Mouse (Mus musculus) MEL (cell line): ENCODE measurements around the gene Hacd2. TPM values are rescaled to one million over a fixed set of nuclear protein-coding genes. Genes with fewer than 3 reads are reported as not detected.

Source experiments
- DNase-seq: peaks from one replicate; pipeline ENCODE4 v3.0.0; 2011; ENCODE audit warnings: low read depth, low spot score
- H3K27ac ChIP-seq: 2 replicates; pipeline ENCODE4 v1.5.1; 2012; ENCODE audit warnings: low read depth, mild to moderate bottlenecking, control low read depth, low read length, moderate library complexity; ENCODE audit not compliant: control insufficient read depth
- H3K27me3 ChIP-seq, 2 experiments: fragments of 150-350 bp in 1 of 2; sonication (generic) in 1 of 2; 2 replicates each; pipeline ENCODE4 v1.6.1; 2012; ENCODE audit warnings: low read length in 2 of 2, mild to moderate bottlenecking in 2 of 2, improper control_type of control experiment in 1 of 2, moderate library complexity in 1 of 2; ENCODE audit not compliant: insufficient read depth in 2 of 2, control insufficient read depth in 1 of 2
- H3K36me3 ChIP-seq, 2 experiments: 2 replicates each; pipeline ENCODE4 v1.6.1; 2012 to 2014; ENCODE audit warnings: low read length in 2 of 2, improper control_type of control experiment in 1 of 2, inconsistent platforms in 1 of 2, mild to moderate bottlenecking in 1 of 2; ENCODE audit not compliant: insufficient read depth in 2 of 2, control insufficient read depth in 1 of 2
- H3K4me1 ChIP-seq, 2 experiments: fragments of 150-350 bp in 1 of 2; sonication (generic) in 1 of 2; 2 replicates each; pipeline ENCODE4 v1.6.1; 2012; ENCODE audit warnings: low read length in 2 of 2, improper control_type of control experiment in 1 of 2, mild to moderate bottlenecking in 1 of 2; ENCODE audit not compliant: insufficient read depth in 2 of 2, control insufficient read depth in 1 of 2
- H3K4me3 ChIP-seq, 2 experiments: fragments of 150-350 bp in 1 of 2; sonication (generic) in 1 of 2; 2 replicates each; pipeline ENCODE4 v1.5.1; 2012; ENCODE audit warnings: low read depth in 2 of 2, low read length in 2 of 2, mild to moderate bottlenecking in 2 of 2, moderate library complexity in 2 of 2, control low read depth in 1 of 2, improper control_type of control experiment in 1 of 2; ENCODE audit not compliant: control insufficient read depth in 1 of 2, insufficient read depth in 1 of 2
- H3K79me2 ChIP-seq: 2 replicates; pipeline ENCODE4 v1.6.1; 2012; ENCODE audit warnings: mild to moderate bottlenecking, low read length, moderate library complexity; ENCODE audit not compliant: control insufficient read depth, poor library complexity, insufficient read depth
- H3K9ac ChIP-seq: 2 replicates; pipeline ENCODE4 v1.6.1; 2012; ENCODE audit warnings: low read depth, mild to moderate bottlenecking, control low read depth, low read length, moderate library complexity; ENCODE audit not compliant: control insufficient read depth, poor library complexity, severe bottlenecking
- H3K9me3 ChIP-seq: fragments of 150-350 bp; sonication (generic); replicated peaks from 2 replicates; pipeline ENCODE4 v1.6.1; 2012; ENCODE audit warnings: mild to moderate bottlenecking, low read length, improper control_type of control experiment, moderate library complexity; ENCODE audit not compliant: insufficient read depth
- BHLHE40 ChIP-seq: IDR thresholded peaks from 2 replicates; pipeline ENCODE4 v1.6.1; 2012; ENCODE audit warnings: low read depth, mild to moderate bottlenecking, inconsistent platforms, low read length, improper control_type of control experiment, borderline replicate concordance
- CHD2 ChIP-seq: IDR thresholded peaks from 2 replicates; pipeline ENCODE4 v1.6.1; 2011; ENCODE audit warnings: low read length, improper control_type of control experiment
- E2F4 ChIP-seq: IDR thresholded peaks from 2 replicates; pipeline ENCODE4 v1.6.1; 2011; ENCODE audit warnings: low read depth, low read length, improper control_type of control experiment, borderline replicate concordance
- ELF1 ChIP-seq: IDR thresholded peaks from 2 replicates; pipeline ENCODE4 v1.6.1; 2014; ENCODE audit warnings: low read depth, mild to moderate bottlenecking, inconsistent platforms, low read length, improper control_type of control experiment, moderate library complexity
- EP300 ChIP-seq, 2 experiments: IDR thresholded peaks; 2 replicates each; pipeline ENCODE4 v1.6.1; 2011; ENCODE audit warnings: improper control_type of control experiment in 2 of 2, low read length in 2 of 2, low read depth in 1 of 2, mild to moderate bottlenecking in 1 of 2
- ETS1 ChIP-seq: IDR thresholded peaks from 2 replicates; pipeline ENCODE4 v1.6.1; 2012; ENCODE audit warnings: low read depth, mild to moderate bottlenecking, inconsistent platforms, low read length, improper control_type of control experiment, moderate library complexity
- GABPA ChIP-seq: IDR thresholded peaks from 2 replicates; pipeline ENCODE4 v1.6.1; 2012; ENCODE audit warnings: low read depth, mild to moderate bottlenecking, inconsistent platforms, low read length, improper control_type of control experiment, moderate library complexity
- GATA1 ChIP-seq: IDR thresholded peaks from 2 replicates; pipeline ENCODE4 v1.6.1; 2011; ENCODE audit warnings: low read depth, low read length, improper control_type of control experiment
- HCFC1 ChIP-seq: IDR thresholded peaks from 2 replicates; pipeline ENCODE4 v1.6.1; 2012; ENCODE audit warnings: low read depth, mild to moderate bottlenecking, inconsistent platforms, low read length, improper control_type of control experiment, moderate library complexity
- JUND ChIP-seq: IDR thresholded peaks from 2 replicates; pipeline ENCODE4 v1.6.1; 2011; ENCODE audit warnings: low read depth, mild to moderate bottlenecking, improper control_type of control experiment, low read length
- MEF2A ChIP-seq: IDR thresholded peaks from 2 replicates; pipeline ENCODE4 v1.6.1; 2014; ENCODE audit warnings: low read depth, mild to moderate bottlenecking, inconsistent platforms, low read length, improper control_type of control experiment; ENCODE audit not compliant: poor library complexity, insufficient replicate concordance, severe bottlenecking; ENCODE audit errors: extremely low read depth
- MYB ChIP-seq: IDR thresholded peaks from 2 replicates; pipeline ENCODE4 v1.6.1; 2011; ENCODE audit warnings: mild to moderate bottlenecking, low read depth, low read length, improper control_type of control experiment
- POLR2A ChIP-seq, 2 experiments: IDR thresholded peaks; 2 replicates each; pipeline ENCODE4 v1.6.1; 2011 to 2012; ENCODE audit warnings: low read length in 2 of 2, mild to moderate bottlenecking in 2 of 2, control low read depth in 1 of 2, improper control_type of control experiment in 1 of 2, low read depth in 1 of 2, moderate library complexity in 1 of 2; ENCODE audit not compliant: control insufficient read depth in 1 of 2, insufficient read depth in 1 of 2, poor library complexity in 1 of 2
- POLR2AphosphoS2 ChIP-seq: IDR thresholded peaks from 2 replicates; pipeline ENCODE4 v1.6.1; 2011; ENCODE audit warnings: low read length, improper control_type of control experiment
- POLR2AphosphoS5 ChIP-seq: IDR thresholded peaks from 2 replicates; pipeline ENCODE4 v1.6.1; 2012; ENCODE audit warnings: low read depth, borderline replicate concordance, mild to moderate bottlenecking, inconsistent platforms, low read length, moderate library complexity, mixed read lengths
- RAD21 ChIP-seq: IDR thresholded peaks from 2 replicates; pipeline ENCODE4 v1.6.1; 2011; ENCODE audit warnings: mild to moderate bottlenecking, low read depth, low read length, improper control_type of control experiment
- RCOR1 ChIP-seq: IDR thresholded peaks from 2 replicates; pipeline ENCODE4 v1.6.1; 2012; ENCODE audit warnings: low read depth, mild to moderate bottlenecking, inconsistent platforms, low read length, improper control_type of control experiment
- SIN3A ChIP-seq: IDR thresholded peaks from 2 replicates; pipeline ENCODE4 v1.6.1; 2012; ENCODE audit warnings: low read length, improper control_type of control experiment, inconsistent platforms
- TAL1 ChIP-seq: IDR thresholded peaks from 2 replicates; pipeline ENCODE4 v1.6.1; 2012; ENCODE audit warnings: mild to moderate bottlenecking, inconsistent platforms, low read length, moderate library complexity, mixed read lengths
- TBP ChIP-seq: IDR thresholded peaks from 2 replicates; pipeline ENCODE4 v1.8.0; 2011; ENCODE audit warnings: low read depth, low read length, improper control_type of control experiment
- UBTF ChIP-seq: IDR thresholded peaks from 2 replicates; pipeline ENCODE4 v1.6.1; 2012; ENCODE audit warnings: low read depth, mild to moderate bottlenecking, inconsistent platforms, low read length, improper control_type of control experiment, moderate library complexity, borderline replicate concordance; ENCODE audit not compliant: insufficient read depth
- USF2 ChIP-seq, 2 experiments: IDR thresholded peaks; 2 replicates each; pipeline ENCODE4 v1.6.1; 2011 to 2012; ENCODE audit warnings: improper control_type of control experiment in 2 of 2, low read length in 2 of 2, borderline replicate concordance in 1 of 2, inconsistent platforms in 1 of 2, low read depth in 1 of 2, mild to moderate bottlenecking in 1 of 2; ENCODE audit not compliant: insufficient read depth in 1 of 2
- ZC3H11A ChIP-seq: IDR thresholded peaks from 2 replicates; pipeline ENCODE4 v1.6.1; 2012; ENCODE audit warnings: low read depth, mild to moderate bottlenecking, inconsistent platforms, low read length, improper control_type of control experiment
- ZMIZ1 ChIP-seq: IDR thresholded peaks from 2 replicates; pipeline ENCODE4 v1.6.1; 2012; ENCODE audit warnings: low read depth, mild to moderate bottlenecking, inconsistent platforms, low read length, improper control_type of control experiment, moderate library complexity
- ZNF384 ChIP-seq: IDR thresholded peaks from 2 replicates; pipeline ENCODE4 v1.6.1; 2012; ENCODE audit warnings: low read depth, mild to moderate bottlenecking, inconsistent platforms, low read length, improper control_type of control experiment
- polyA plus RNA-seq, 2 experiments: library from polyadenylated mRNA; stranded (reverse) in 1 of 2; unstranded in 1 of 2; fragments of >175 nt in 1 of 2; fragments of >200 nt in 1 of 2; gene quantifications; 2 replicates each; pipeline versions ENCODE4 v1.2.1 to v1.2.4; 2012; ENCODE audit warnings: low replicate concordance in 2 of 2, low read depth in 1 of 2; ENCODE audit not compliant: insufficient read length in 2 of 2, insufficient read depth in 1 of 2, missing spikeins in 1 of 2
- total RNA-seq: library from RNA; depleted of rRNA; stranded (reverse); fragments of 300-350 nt; gene quantifications from 2 replicates; pipeline ENCODE4 v1.2.3, GENCODE M21; 2012

Hacd2 gene
- total and polyA plus RNA-seq, 3 experiments = 16.9 to 40.3 TPM; not detected in 1

GRCm38 (mm10) chr16:34997576-34997975, 24.7 kb upstream of the Hacd2 start:
- Histone ChIP-seq H3K36me3 (no peaks in the 10 kb centered on the region), H3K4me1 (no peaks in the 10 kb centered on the region), H3K27me3 (no peaks in the 10 kb centered on the region; a peak in 1 of 4 replicates), H3K79me2 (no peaks in the 10 kb centered on the region), H3K9ac (no peak overlapping the region), H3K4me3 (no peak overlapping the region), H3K9me3 (no peaks in the 10 kb centered on the region), H3K27ac (no peak overlapping the region)
- DNase-seq = no peak
- TF ChIP-seq HCFC1 = no peak
- TF ChIP-seq POLR2A (IDR thresholded peaks at IDR 0.05; ENCODE audit: control insufficient read depth in 1 of 2, insufficient read depth in 1 of 2, low read depth in 1 of 2, low read length in 2 of 2, poor library complexity in 1 of 2) = no peak

- H3K27me3 ChIP-seq = no peaks in the 10 kb centered on the region; a peak in 1 of 4 replicates
- DNase-seq = no peak
- no peak overlapping the region for H3K9ac ChIP-seq
Observed at GRCm38 (mm10) chr16:34999016-34999415, 23.2 kb upstream of the Hacd2 start.

GRCm38 (mm10) chr16:34999986-35000385, 22.2 kb upstream of the Hacd2 start:
- Histone ChIP-seq H3K4me1 (no peaks in the 10 kb centered on the region), H3K9me3 (no peaks in the 10 kb centered on the region), H3K27ac (no peak overlapping the region), H3K4me3 (no peak overlapping the region), H3K36me3 (no peaks in the 10 kb centered on the region), H3K79me2 (no peaks in the 10 kb centered on the region), H3K27me3 (no peaks in the 10 kb centered on the region; a peak in 1 of 4 replicates), H3K9ac (no peak overlapping the region)
- DNase-seq = no peak
- no peak for TF ChIP-seq POLR2AphosphoS2
- TF ChIP-seq BHLHE40 = no peak
- TF ChIP-seq EP300 (IDR thresholded peaks at IDR 0.05; ENCODE audit: low read depth in 1 of 2, low read length in 2 of 2) = no peak
- no peak for TF ChIP-seq ZC3H11A
- no peak for TF ChIP-seq SIN3A
- TF ChIP-seq POLR2A (IDR thresholded peaks at IDR 0.05; ENCODE audit: control insufficient read depth in 1 of 2, insufficient read depth in 1 of 2, low read depth in 1 of 2, low read length in 2 of 2, poor library complexity in 1 of 2) = no peak
- TF ChIP-seq HCFC1 = no peak
- TF ChIP-seq E2F4 = no peak
- no peak for TF ChIP-seq MEF2A
- no peak for TF ChIP-seq ETS1
- no peak for TF ChIP-seq POLR2AphosphoS5
- TF ChIP-seq RAD21 = no peak
- no peak for TF ChIP-seq TAL1
- TF ChIP-seq RCOR1 = no peak

More at GRCm38 (mm10) chr16:34999016-34999415, 23.2 kb upstream of the Hacd2 start:
- Histone ChIP-seq H3K36me3 (no peaks in the 10 kb centered on the region), H3K27ac (no peak overlapping the region), H3K4me1 (no peaks in the 10 kb centered on the region), H3K4me3 (no peak overlapping the region), H3K79me2 (no peaks in the 10 kb centered on the region), H3K9me3 (no peaks in the 10 kb centered on the region)
- TF ChIP-seq GATA1 (no peak), MEF2A (no peak), POLR2A (IDR thresholded peaks at IDR 0.05; ENCODE audit: control insufficient read depth in 1 of 2, insufficient read depth in 1 of 2, low read depth in 1 of 2, low read length in 2 of 2, poor library complexity in 1 of 2) (no peak), TAL1 (no peak), ELF1 (no peak), ZMIZ1 (no peak), GABPA (no peak), ZNF384 (no peak), UBTF (no peak), POLR2AphosphoS5 (no peak), CHD2 (no peak), MYB (no peak), USF2 (IDR thresholded peaks at IDR 0.05; ENCODE audit: borderline replicate concordance in 1 of 2, insufficient read depth in 1 of 2, low read depth in 1 of 2, low read length in 2 of 2) (no peak), RAD21 (no peak), JUND (no peak), TBP (no peak)
